Mouse (Mus musculus): ENCODE measurements around the gene Crim1. TPM values are rescaled to one million over a fixed set of nuclear protein-coding genes. Genes with fewer than 3 reads are reported as not detected.

The Crim1 gene
- polyA plus RNA-seq, 1 experiment from 2014 or later: 18.7 TPM

DNA sequence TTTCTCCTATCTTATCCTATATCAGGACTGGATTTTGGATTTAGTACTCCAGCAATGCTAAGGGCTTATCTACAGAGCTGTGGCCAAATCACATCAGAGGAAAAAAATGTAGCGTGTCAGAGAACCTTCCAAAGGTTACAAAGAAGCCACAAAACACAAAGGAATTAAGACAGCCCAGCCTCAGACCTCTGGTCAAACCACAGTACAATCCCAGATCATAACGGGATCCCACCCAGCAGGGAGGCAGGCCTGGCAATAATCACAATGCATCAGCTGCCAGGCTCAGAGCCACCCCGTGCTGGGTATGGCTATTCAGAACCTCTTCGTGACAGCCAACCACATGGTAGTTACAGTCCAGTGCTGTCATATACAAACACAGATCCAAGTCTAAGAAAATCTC lies 201.7 kb downstream of the Crim1 start:
- no peak overlapping the region for H3K4me2 ChIP-seq (replicated peaks)
- H3K4me3 ChIP-seq (replicated peaks; ENCODE audit: low read length): no peak overlapping the region
- H3K27ac ChIP-seq: no peak overlapping the region
- H3K9me3 ChIP-seq (ENCODE audit: control insufficient read depth, low read length): no peaks in the 10 kb centered on the region
- ATAC-seq (ENCODE audit: low FRiP score) (no peak; the same call in 1 of the 2 replicates), DNase-seq (ENCODE audit: low spot score) (no peak)
- H3K36me3 ChIP-seq (replicated peaks; ENCODE audit: control insufficient read depth, insufficient read depth): peaks cover 14% of the 10 kb centered on the region
- no peaks in the 10 kb centered on the region for H3K27me3 ChIP-seq (ENCODE audit: control insufficient read depth, insufficient read depth, low read length)
- H3K4me1 ChIP-seq (replicated peaks; ENCODE audit: control insufficient read depth, insufficient read depth, low read length): no peaks in the 10 kb centered on the region
- H3K9ac ChIP-seq: no peak overlapping the region
- 38% methylated on average over 4 of the region's 4 CpGs for WGBS

DNA sequence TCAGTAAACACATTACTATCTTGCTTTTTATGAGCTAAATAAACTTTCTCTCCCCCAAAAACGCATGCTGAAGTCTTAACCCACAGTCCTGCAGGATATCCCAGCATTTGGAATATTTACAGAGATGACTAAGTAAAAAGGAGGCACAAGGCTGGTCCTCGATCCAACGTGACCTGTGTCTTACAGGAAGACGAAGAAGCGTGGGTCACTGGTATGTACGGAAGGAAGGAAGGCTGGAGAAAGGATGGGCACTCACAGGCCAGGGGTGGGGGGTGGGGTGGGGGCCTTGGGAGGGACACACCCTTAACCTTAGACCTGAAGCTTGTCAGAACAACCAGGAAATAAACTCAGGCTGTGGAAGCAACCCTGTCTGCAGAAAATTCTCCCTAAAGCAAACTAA lies 202.1 kb downstream of the Crim1 start:
- H3K4me2 ChIP-seq (replicated peaks): no peak overlapping the region
- H3K9me3 ChIP-seq (ENCODE audit: control insufficient read depth, low read length): no peaks in the 10 kb centered on the region
- no peak overlapping the region for H3K9ac ChIP-seq
- ATAC-seq (ENCODE audit: low FRiP score) (no peak), DNase-seq (ENCODE audit: low spot score) (no peak)
- WGBS: 87% methylated on average over 6 of the region's 6 CpGs
- H3K4me1 ChIP-seq (replicated peaks; ENCODE audit: control insufficient read depth, insufficient read depth, low read length): no peaks in the 10 kb centered on the region
- H3K36me3 ChIP-seq (replicated peaks; ENCODE audit: control insufficient read depth, insufficient read depth): peaks cover 14% of the 10 kb centered on the region
- no peak overlapping the region for H3K4me3 ChIP-seq (replicated peaks; ENCODE audit: low read length)
- H3K27ac ChIP-seq: no peak overlapping the region
- H3K27me3 ChIP-seq (ENCODE audit: control insufficient read depth, insufficient read depth, low read length): no peaks in the 10 kb centered on the region

DNA sequence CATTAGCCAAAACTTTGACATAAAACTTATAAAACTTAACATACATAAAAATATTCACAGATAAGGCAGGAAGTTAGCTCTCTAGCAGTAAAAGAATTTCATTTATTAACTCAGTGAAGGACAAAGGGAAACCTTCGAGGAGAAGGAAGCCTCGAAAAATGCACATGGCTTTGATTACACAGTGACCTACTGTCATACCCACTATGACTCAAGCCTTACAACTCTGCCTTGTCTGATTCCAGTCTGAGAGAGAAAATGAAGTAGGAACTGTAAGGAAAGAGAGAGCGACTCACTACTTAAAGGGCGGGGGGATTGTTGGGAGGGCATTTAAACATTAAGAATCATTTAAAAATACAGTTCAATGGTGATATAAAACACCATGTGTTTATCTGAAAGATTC lies 203.2 kb downstream of the Crim1 start:
- WGBS: 83% methylated on average over 4 of the region's 4 CpGs
- no peaks in the 10 kb centered on the region for H3K9me3 ChIP-seq (ENCODE audit: control insufficient read depth, low read length)
- no peaks in the 10 kb centered on the region for H3K27me3 ChIP-seq (ENCODE audit: control insufficient read depth, insufficient read depth, low read length)
- no peak overlapping the region for H3K4me2 ChIP-seq (replicated peaks)
- ATAC-seq (ENCODE audit: low FRiP score): no peak
- H3K4me1 ChIP-seq (replicated peaks; ENCODE audit: control insufficient read depth, insufficient read depth, low read length): no peaks in the 10 kb centered on the region
- no peak overlapping the region for H3K4me3 ChIP-seq (replicated peaks; ENCODE audit: low read length)
- H3K36me3 ChIP-seq (replicated peaks; ENCODE audit: control insufficient read depth, insufficient read depth): peaks cover 14% of the 10 kb centered on the region
- no peak for DNase-seq (ENCODE audit: low spot score)
- no peak overlapping the region for H3K9ac ChIP-seq
- no peak overlapping the region for H3K27ac ChIP-seq

DNA sequence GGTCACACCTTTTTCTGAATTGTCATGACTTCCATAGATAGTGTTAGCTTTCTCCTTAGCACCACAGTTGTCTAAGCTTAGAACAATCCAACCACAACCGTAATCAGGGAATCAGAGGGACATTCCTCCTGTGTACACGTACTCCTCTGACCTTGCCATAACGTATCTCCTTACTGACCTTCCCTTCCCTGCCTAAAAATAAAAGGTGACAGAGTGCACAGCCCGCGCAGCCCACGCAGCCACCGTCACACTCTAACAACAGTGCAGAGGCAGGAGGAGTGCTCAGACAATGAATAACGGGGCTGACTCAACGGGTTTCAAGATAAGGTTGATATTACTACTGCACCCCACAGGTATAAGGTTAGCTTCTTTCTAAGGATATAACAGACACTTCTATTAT lies 203.8 kb downstream of the Crim1 start:
- H3K27me3 ChIP-seq (ENCODE audit: control insufficient read depth, insufficient read depth, low read length): no peaks in the 10 kb centered on the region
- no peak overlapping the region for H3K4me3 ChIP-seq (replicated peaks; ENCODE audit: low read length)
- ATAC-seq (ENCODE audit: low FRiP score) (no peak), DNase-seq (ENCODE audit: low spot score) (no peak)
- H3K27ac ChIP-seq: no peak overlapping the region
- no peak overlapping the region for H3K4me2 ChIP-seq (replicated peaks)
- no peaks in the 10 kb centered on the region for H3K9me3 ChIP-seq (ENCODE audit: control insufficient read depth, low read length)
- H3K9ac ChIP-seq: no peak overlapping the region
- H3K4me1 ChIP-seq (replicated peaks; ENCODE audit: control insufficient read depth, insufficient read depth, low read length): no peaks in the 10 kb centered on the region
- peaks cover 14% of the 10 kb centered on the region for H3K36me3 ChIP-seq (replicated peaks; ENCODE audit: control insufficient read depth, insufficient read depth)
- 92% methylated on average over 9 of the region's 9 CpGs for WGBS

DNA sequence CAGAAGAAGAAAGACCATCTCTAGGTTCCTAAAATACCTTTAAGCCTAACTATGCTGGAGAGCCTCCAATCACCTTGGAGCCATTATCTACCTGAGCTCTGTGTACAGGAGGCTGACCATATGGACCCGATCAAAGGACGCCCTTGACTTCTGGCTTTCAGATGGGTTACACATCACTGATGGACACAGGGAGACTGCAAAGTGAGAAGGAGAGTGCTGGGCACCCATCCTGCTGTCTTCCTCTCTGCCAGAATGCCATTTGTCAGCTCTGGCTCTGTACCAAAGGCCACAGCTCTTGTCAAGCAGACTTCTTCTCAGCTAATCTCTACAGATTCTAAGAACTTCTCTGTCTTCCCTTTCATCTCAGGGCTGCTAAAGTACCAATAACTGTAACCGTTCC lies 205.3 kb downstream of the Crim1 start:
- no peak overlapping the region for H3K27ac ChIP-seq
- no peak overlapping the region for H3K4me2 ChIP-seq (replicated peaks)
- H3K36me3 ChIP-seq (replicated peaks; ENCODE audit: control insufficient read depth, insufficient read depth): peaks cover 10% of the 10 kb centered on the region; the same call in 1 of the 2 replicates
- ATAC-seq (ENCODE audit: low FRiP score): no peak
- no peak for DNase-seq (ENCODE audit: low spot score)
- no peaks in the 10 kb centered on the region for H3K9me3 ChIP-seq (ENCODE audit: control insufficient read depth, low read length)
- H3K27me3 ChIP-seq (ENCODE audit: control insufficient read depth, insufficient read depth, low read length): no peaks in the 10 kb centered on the region
- WGBS: 97% methylated on average over 3 of the region's 3 CpGs
- no peak overlapping the region for H3K9ac ChIP-seq
- H3K4me3 ChIP-seq (replicated peaks; ENCODE audit: low read length): no peak overlapping the region
- no peaks in the 10 kb centered on the region for H3K4me1 ChIP-seq (replicated peaks; ENCODE audit: control insufficient read depth, insufficient read depth, low read length)

DNA sequence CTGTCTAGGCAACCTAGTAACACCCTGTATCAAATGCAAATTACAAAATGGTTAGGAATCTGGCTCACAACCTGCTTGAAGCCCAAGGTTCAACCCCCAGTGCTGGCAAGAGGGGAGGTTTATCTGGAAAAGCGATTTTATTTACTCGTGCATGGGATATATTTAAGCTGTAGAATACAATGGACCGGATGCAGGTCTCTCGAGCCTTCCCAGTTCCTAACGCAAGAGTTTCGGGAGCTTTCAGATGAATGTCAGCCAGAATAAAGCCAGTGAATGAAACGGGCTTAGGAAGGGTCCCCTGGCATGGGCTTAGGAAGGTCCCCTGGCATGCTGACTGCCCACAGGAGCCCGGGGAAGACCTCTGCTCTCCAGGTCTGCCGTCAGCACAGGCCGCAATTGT lies 206.8 kb downstream of the Crim1 start:
- Histone ChIP-seq H3K4me2 (replicated peaks) (no peak overlapping the region), H3K27me3 (ENCODE audit: control insufficient read depth, insufficient read depth, low read length) (no peaks in the 10 kb centered on the region), H3K36me3 (replicated peaks; ENCODE audit: control insufficient read depth, insufficient read depth) (peaks cover 5% of the 10 kb centered on the region; the same call in 1 of the 2 replicates), H3K9me3 (ENCODE audit: control insufficient read depth, low read length) (no peaks in the 10 kb centered on the region), H3K4me1 (replicated peaks; ENCODE audit: control insufficient read depth, insufficient read depth, low read length) (no peaks in the 10 kb centered on the region), H3K4me3 (replicated peaks; ENCODE audit: low read length) (no peak overlapping the region), H3K27ac (no peak overlapping the region), H3K9ac (no peak overlapping the region)
- WGBS: 83% methylated on average over 10 of the region's 10 CpGs
- DNase-seq (ENCODE audit: low spot score) (no peak), ATAC-seq (ENCODE audit: low FRiP score) (no peak)

DNA sequence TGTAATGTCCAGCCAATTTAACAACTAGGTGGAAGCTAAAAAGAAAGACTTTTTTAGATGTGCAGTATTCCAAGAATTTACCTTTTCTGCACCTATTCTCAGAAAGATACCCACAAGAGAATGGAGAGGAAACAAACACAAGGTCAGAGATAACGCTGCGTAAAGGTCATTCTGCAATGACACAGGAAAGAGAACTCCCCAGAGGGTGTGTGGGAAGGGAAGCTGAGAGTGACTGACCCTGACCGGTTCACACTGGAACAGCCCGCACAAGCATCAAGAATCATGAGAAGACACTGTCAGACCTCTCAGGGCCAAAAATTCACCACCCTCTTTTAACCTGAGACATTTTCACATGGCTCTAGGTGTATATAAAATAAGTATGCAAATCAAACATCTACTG lies 207.5 kb downstream of the Crim1 start:
- no peak overlapping the region for H3K27ac ChIP-seq
- WGBS: 72% methylated on average over 4 of the region's 4 CpGs
- no peak overlapping the region for H3K4me3 ChIP-seq (replicated peaks; ENCODE audit: low read length)
- no peaks in the 10 kb centered on the region for H3K4me1 ChIP-seq (replicated peaks; ENCODE audit: control insufficient read depth, insufficient read depth, low read length)
- DNase-seq (ENCODE audit: low spot score) (no peak), ATAC-seq (ENCODE audit: low FRiP score) (no peak)
- H3K9ac ChIP-seq: no peak overlapping the region
- H3K9me3 ChIP-seq (ENCODE audit: control insufficient read depth, low read length): no peaks in the 10 kb centered on the region
- H3K4me2 ChIP-seq (replicated peaks): no peak overlapping the region
- peaks cover 5% of the 10 kb centered on the region; the same call in 1 of the 2 replicates for H3K36me3 ChIP-seq (replicated peaks; ENCODE audit: control insufficient read depth, insufficient read depth)
- H3K27me3 ChIP-seq (ENCODE audit: control insufficient read depth, insufficient read depth, low read length): no peaks in the 10 kb centered on the region

DNA sequence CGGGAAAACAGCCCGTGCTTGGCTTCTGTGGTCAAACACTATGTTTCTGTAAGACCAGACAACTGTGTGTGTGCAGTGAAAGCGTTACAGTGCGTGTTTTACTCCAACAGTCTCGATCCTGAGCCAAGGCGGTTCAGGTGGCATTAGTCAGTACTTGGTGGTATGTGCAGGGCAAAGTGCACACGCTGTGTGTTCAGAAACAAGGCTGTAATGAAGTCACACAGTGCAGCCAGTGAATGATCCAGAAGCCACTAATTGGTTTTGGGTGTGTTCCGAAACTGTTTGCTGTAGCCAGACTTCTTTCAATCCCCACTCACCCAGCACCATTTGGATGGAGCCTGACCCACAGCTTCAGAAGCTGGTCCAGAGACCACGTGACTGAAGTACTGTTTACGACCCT lies 208.3 kb downstream of the Crim1 start:
- 84% methylated on average over 10 of the region's 10 CpGs for WGBS
- no peak for DNase-seq (ENCODE audit: low spot score)
- no peaks in the 10 kb centered on the region for H3K4me1 ChIP-seq (replicated peaks; ENCODE audit: control insufficient read depth, insufficient read depth, low read length)
- no peak for ATAC-seq (ENCODE audit: low FRiP score)
- H3K9ac ChIP-seq: no peak overlapping the region
- peaks cover 5% of the 10 kb centered on the region; the same call in 1 of the 2 replicates for H3K36me3 ChIP-seq (replicated peaks; ENCODE audit: control insufficient read depth, insufficient read depth)
- no peaks in the 10 kb centered on the region for H3K9me3 ChIP-seq (ENCODE audit: control insufficient read depth, low read length)
- H3K27me3 ChIP-seq (ENCODE audit: control insufficient read depth, insufficient read depth, low read length): no peaks in the 10 kb centered on the region
- no peak overlapping the region for H3K4me3 ChIP-seq (replicated peaks; ENCODE audit: low read length)
- H3K4me2 ChIP-seq (replicated peaks): no peak overlapping the region
- H3K27ac ChIP-seq: no peak overlapping the region

DNA sequence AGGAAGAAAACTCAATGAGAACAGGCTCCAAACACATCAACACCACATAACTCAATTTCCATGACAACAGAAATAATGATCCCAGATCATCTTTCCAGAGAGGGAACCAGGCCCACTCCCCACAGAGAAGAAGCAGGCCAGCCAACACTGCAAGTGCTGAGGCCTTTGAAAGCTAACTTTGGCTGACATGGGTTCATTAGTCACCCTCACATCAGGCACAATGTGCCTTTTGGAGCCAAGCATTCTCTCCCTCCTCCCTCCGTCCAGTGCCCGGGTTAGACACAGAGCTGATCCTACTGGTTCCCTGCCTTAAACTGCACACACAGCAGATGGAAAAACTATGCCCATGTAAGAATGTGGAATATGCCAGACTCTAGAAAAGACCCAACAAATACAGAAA lies 209.9 kb downstream of the Crim1 start:
- Histone ChIP-seq H3K4me3 (replicated peaks; ENCODE audit: low read length) (no peak overlapping the region), H3K4me2 (replicated peaks) (no peak overlapping the region), H3K27ac (no peak overlapping the region), H3K9me3 (ENCODE audit: control insufficient read depth, low read length) (no peaks in the 10 kb centered on the region), H3K9ac (no peak overlapping the region), H3K36me3 (replicated peaks; ENCODE audit: control insufficient read depth, insufficient read depth) (no peaks in the 10 kb centered on the region), H3K4me1 (replicated peaks; ENCODE audit: control insufficient read depth, insufficient read depth, low read length) (no peaks in the 10 kb centered on the region), H3K27me3 (ENCODE audit: control insufficient read depth, insufficient read depth, low read length) (no peaks in the 10 kb centered on the region)
- DNase-seq (ENCODE audit: low spot score) (peak; percentile 42), ATAC-seq (ENCODE audit: low FRiP score) (peak; percentile 85)
- 9% methylated on average over 2 of the region's 2 CpGs for WGBS

DNA sequence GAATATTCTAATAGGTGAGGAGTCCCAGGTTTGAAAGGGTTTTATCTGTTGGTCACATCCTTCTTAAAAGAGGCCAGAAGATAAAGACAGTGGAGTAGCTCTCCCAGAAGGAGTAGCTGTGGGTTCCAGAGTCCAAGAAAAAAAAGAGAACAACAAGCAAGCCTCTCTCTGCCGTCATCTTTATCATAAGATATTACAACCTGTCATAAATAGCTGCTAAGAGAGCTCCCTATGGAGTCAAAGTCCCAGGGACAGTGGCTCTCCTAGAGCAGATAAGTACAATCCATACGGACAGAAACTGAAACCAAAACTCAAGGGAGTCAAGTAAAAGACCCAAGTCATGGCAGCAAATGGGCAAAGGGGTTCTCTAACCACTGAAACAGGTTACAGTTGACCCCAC lies 215.2 kb downstream of the Crim1 start:
- H3K36me3 ChIP-seq (replicated peaks; ENCODE audit: control insufficient read depth, insufficient read depth): no peaks in the 10 kb centered on the region
- H3K4me3 ChIP-seq (replicated peaks; ENCODE audit: low read length): no peak overlapping the region
- no peak overlapping the region for H3K27ac ChIP-seq
- H3K4me1 ChIP-seq (replicated peaks; ENCODE audit: control insufficient read depth, insufficient read depth, low read length): peaks cover 7% of the 10 kb centered on the region
- H3K4me2 ChIP-seq (replicated peaks): no peak overlapping the region
- no peaks in the 10 kb centered on the region for H3K9me3 ChIP-seq (ENCODE audit: control insufficient read depth, low read length)
- no peaks in the 10 kb centered on the region for H3K27me3 ChIP-seq (ENCODE audit: control insufficient read depth, insufficient read depth, low read length)
- DNase-seq (ENCODE audit: low spot score) (no peak), ATAC-seq (ENCODE audit: low FRiP score) (no peak)
- 88% methylated on average over 2 of the region's 2 CpGs for WGBS
- H3K9ac ChIP-seq: no peak overlapping the region

Measured in hindbrain, embryonic 14.5 days (tissue).